Mouse (Mus musculus) ES-E14 (cell line): ENCODE measurements around the gene C2cd2l.

ENCODE experiments used
- CHD2 ChIP-seq: IDR thresholded peaks from 2 replicates; pipeline ENCODE4 v1.6.1; 2014; ENCODE audit warnings: mild to moderate bottlenecking, low read depth, low read length, inconsistent platforms
- ZC3H11A ChIP-seq: IDR thresholded peaks from 2 replicates; pipeline ENCODE4 v1.6.1; 2012; ENCODE audit warnings: low read depth, mild to moderate bottlenecking, inconsistent platforms, low read length, borderline replicate concordance

DNA sequence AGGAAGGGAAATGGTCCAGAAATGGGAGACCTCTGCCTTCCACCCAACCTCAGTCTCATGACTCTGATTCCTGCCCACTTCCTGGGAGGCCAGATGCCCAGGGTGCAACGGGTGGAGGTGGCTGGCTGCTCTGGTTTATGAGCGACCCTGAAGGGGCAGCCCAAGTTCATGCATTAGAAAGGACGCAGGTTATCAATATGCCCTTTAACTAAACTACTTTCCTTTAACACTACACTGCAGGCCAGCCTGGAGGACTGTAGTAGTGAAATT lies 1.3 kb downstream of the C2cd2l start:
- TF ChIP-seq ZC3H11A, result no peak
- TF ChIP-seq CHD2, result no peak
